Mouse (Mus musculus) lung, postnatal 0 days (tissue): ENCODE measurements around the gene Arhgap21. TPM values are rescaled to one million over a fixed set of nuclear protein-coding genes. Genes with fewer than 3 reads are reported as not detected.

Source experiments
- ATAC-seq: fragments of 200-750 bp; cut with Nextera tagmentation; 2 replicates; pipeline ENCODE4 v1.8.0; 2017; ENCODE audit warnings: moderate library complexity
- DNase-seq: peaks from one replicate; pipeline ENCODE4 v3.0.0-alpha.2; 2016; ENCODE audit warnings: low spot score
- H3K27ac ChIP-seq: fragments of 300-500 bp; sonication (generic); 2 replicates; pipeline ENCODE4 v1.5.1; 2014; ENCODE audit warnings: antibody characterized with exemption, mild to moderate bottlenecking, low read length, mixed read lengths
- H3K27me3 ChIP-seq: fragments of 300-500 bp; sonication (generic); replicated peaks from 2 replicates; pipeline ENCODE4 v1.6.1; 2014; ENCODE audit warnings: low read length, mixed read lengths; ENCODE audit not compliant: insufficient read depth
- H3K36me3 ChIP-seq: fragments of 300-500 bp; sonication (generic); 2 replicates; pipeline ENCODE4 v1.6.1; 2014; ENCODE audit warnings: low read length, mixed read lengths; ENCODE audit not compliant: insufficient read depth
- H3K4me1 ChIP-seq: fragments of 300-500 bp; sonication (generic); 2 replicates; pipeline ENCODE4 v1.6.1; 2014; ENCODE audit warnings: antibody characterized with exemption, low read depth, low read length, mixed read lengths; ENCODE audit not compliant: insufficient read depth
- H3K4me2 ChIP-seq: fragments of 300-500 bp; sonication (generic); replicated peaks from 2 replicates; pipeline ENCODE4 v1.6.1; 2014; ENCODE audit warnings: low read depth, mild to moderate bottlenecking, low read length, moderate library complexity, mixed read lengths
- H3K4me3 ChIP-seq: fragments of 300-500 bp; sonication (generic); 2 replicates; pipeline ENCODE4 v1.5.1; 2014; ENCODE audit warnings: low read depth, low read length
- H3K9ac ChIP-seq: fragments of 300-500 bp; sonication (generic); replicated peaks from 2 replicates; pipeline ENCODE4 v1.6.1; 2014; ENCODE audit warnings: low read depth, mild to moderate bottlenecking
- H3K9me3 ChIP-seq: fragments of 300-500 bp; sonication (generic); 2 replicates; pipeline ENCODE4 v1.6.1; 2016; ENCODE audit warnings: low read length, mixed read lengths
- CTCF ChIP-seq: IDR thresholded peaks from 2 replicates; pipeline ENCODE4 v1.5.1; 2016; ENCODE audit warnings: antibody characterized with exemption, mild to moderate bottlenecking
- EP300 ChIP-seq: IDR thresholded peaks from 2 replicates; pipeline ENCODE4 v1.6.1; 2016; ENCODE audit warnings: antibody characterized with exemption, mild to moderate bottlenecking, control low read depth
- WGBS: fragments of 180-500 bp; shearing (Covaris S2); extraction: QIAGEN DNeasy Blood & Tissue Kit; methylation state at CpG from one replicate; pipeline ENCODE4 v1.1.7; 2014; 5-methylcytosine and 5-hydroxymethylcytosine counted together
- polyA plus RNA-seq: library from polyadenylated mRNA; unstranded; fragments of >200 nt; fragmentation: Nextera tagmentation; extraction: Ambion mirVana; gene quantifications from 2 replicates; pipeline ENCODE4 v1.2.1, GENCODE M21; 2015

The Arhgap21 gene
- polyA plus RNA-seq, 1 experiment from 2014 or later, result 9.9 TPM

DNA sequence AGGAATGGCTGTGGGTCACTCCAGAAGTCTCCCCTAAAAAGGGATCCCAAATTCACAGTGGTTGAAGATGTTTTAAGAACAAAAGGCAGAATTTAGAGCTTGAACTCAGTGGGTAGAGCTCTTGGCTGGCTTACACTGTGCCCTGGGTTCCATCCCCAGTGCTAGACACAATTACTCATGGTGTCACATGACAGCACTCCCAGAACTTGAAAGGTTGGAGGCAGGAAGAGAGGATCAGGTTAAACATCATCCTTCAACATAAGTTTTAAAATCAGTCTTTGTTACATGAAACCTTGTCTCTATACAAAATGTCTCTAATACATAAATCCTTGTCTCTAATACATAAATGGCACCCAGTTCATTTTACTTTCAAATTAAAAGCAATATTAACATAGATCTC is 8.4 kb upstream of the Arhgap21 start:
- no peaks in the 10 kb centered on the region for H3K4me1 ChIP-seq
- DNase-seq (no peak), ATAC-seq (no peak)
- TF ChIP-seq CTCF (no peak), EP300 (no peak)
- no peak overlapping the region for H3K9ac ChIP-seq
- H3K4me3 ChIP-seq, result no peak overlapping the region
- no peak overlapping the region for H3K27ac ChIP-seq
- no peaks in the 10 kb centered on the region for H3K36me3 ChIP-seq
- H3K4me2 ChIP-seq, result no peak overlapping the region
- H3K27me3 ChIP-seq, result no peaks in the 10 kb centered on the region
- H3K9me3 ChIP-seq, result 0 out of 2 replicates have a peak, but pooled peaks cover 3% of the 10 kb centered on the region

DNA sequence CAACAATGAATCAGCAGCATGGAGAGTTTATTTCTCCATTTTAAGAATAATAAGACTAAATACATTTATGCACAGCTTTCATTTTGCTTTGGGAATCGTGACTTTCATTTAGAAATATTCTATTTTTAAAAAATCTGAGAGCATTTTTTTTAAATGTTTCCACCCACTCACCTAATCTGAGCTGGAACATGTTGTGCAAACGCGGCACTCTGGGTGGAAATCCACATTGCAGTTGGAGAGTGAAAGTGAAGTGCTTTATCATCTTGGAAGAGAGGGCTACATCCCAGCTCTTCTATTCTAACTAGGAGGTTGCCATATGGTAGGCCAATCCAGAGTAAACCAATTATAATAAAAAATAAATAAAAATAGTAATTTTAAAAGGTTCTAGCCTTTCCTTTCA is 4.8 kb upstream of the Arhgap21 start:
- Histone ChIP-seq H3K4me1 (no peaks in the 10 kb centered on the region; the same call in 1 of the 2 replicates), H3K27me3 (no peaks in the 10 kb centered on the region), H3K9me3 (0 out of 2 replicates have a peak, but pooled peaks cover 3% of the 10 kb centered on the region), H3K36me3 (no peaks in the 10 kb centered on the region), H3K4me2 (no peak overlapping the region), H3K9ac (no peak overlapping the region), H3K4me3 (no peak overlapping the region), H3K27ac (no peak overlapping the region)
- peak; percentile 13 for DNase-seq
- WGBS, result 55% methylated on average over 3 of the region's 3 CpGs
- no peak for TF ChIP-seq EP300
- no peak for TF ChIP-seq CTCF
- no peak for ATAC-seq

- Histone ChIP-seq H3K36me3 (no peaks in the 10 kb centered on the region), H3K9ac (no peak overlapping the region), H3K4me2 (no peak overlapping the region), H3K27me3 (no peaks in the 10 kb centered on the region), H3K4me3 (no peak overlapping the region), H3K27ac (no peak overlapping the region), H3K4me1 (peaks cover 2% of the 10 kb centered on the region), H3K9me3 (0 out of 2 replicates have a peak, but pooled peaks cover 3% of the 10 kb centered on the region)
- DNase-seq (peak; percentile 60), ATAC-seq (no peak)
- no peak for TF ChIP-seq EP300
- no peak for TF ChIP-seq CTCF
- 21% methylated on average over 1 of the region's 1 CpGs for WGBS
Observed at GRCm38 (mm10) chr2:20972180-20972579, 3.5 kb upstream of the Arhgap21 start.

- ATAC-seq (no peak), DNase-seq (no peak)
- Histone ChIP-seq H3K9me3 (0 out of 2 replicates have a peak, but pooled peaks cover 3% of the 10 kb centered on the region), H3K27me3 (no peaks in the 10 kb centered on the region), H3K4me1 (peaks cover 8% of the 10 kb centered on the region), H3K4me2 (no peak overlapping the region), H3K27ac (no peak overlapping the region), H3K4me3 (no peak overlapping the region), H3K36me3 (no peaks in the 10 kb centered on the region), H3K9ac (no peak overlapping the region)
- TF ChIP-seq CTCF (peak; percentile 41), EP300 (no peak)
Observed at GRCm38 (mm10) chr2:20971628-20972027, 2.9 kb upstream of the Arhgap21 start.

- Histone ChIP-seq H3K9ac (peak overlapping the region; percentile 86), H3K36me3 (no peaks in the 10 kb centered on the region), H3K9me3 (no peaks in the 10 kb centered on the region), H3K4me3 (peak overlapping the region; percentile 95), H3K27ac (peak overlapping the region; percentile 98), H3K27me3 (no peaks in the 10 kb centered on the region), H3K4me2 (peak overlapping the region; percentile 88), H3K4me1 (peaks cover 13% of the 10 kb centered on the region)
- ATAC-seq (peak; percentile 94), DNase-seq (peak; percentile 97)
- WGBS, result under 1% methylated on average over 49 of the region's 49 CpGs
- TF ChIP-seq CTCF (peak; percentile 16; the same call in 1 of the 2 replicates), EP300 (no peak)
Observed at GRCm38 (mm10) chr2:20969201-20970200, 820 bp upstream of the Arhgap21 start.

DNA sequence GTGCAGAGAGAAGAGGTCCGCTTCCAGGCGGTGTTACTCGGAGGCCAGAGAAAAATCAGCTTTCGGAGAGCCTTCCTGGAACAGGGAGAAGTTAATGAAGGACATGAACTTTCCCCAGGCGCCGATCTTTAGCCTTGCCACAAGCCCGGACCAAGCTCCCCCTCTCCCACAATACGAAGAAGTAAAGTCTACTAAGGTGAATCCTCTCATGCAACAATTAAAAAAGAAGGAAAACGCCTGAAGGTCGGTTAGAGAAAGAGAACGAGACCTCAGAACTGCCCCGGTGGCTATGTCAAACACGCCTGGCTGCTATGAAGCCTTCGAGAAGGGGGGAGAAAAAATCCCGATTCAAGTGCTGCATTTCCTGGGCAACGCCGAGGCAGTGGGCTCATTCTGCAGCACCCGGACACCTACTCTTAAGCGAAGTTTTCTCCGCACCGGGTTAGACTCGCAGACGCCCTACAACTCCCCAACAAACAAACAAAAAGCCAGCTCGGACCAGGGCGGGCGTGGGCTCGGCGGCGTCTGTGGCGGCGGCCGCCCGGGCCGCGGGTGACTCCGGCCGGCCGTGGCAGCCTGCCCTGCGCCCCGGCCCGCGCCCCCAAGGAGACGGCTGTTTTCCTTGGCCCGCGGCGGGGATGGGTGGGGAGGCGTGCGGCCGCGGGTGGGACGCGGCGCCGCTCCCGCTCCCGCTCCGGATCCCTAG is 882 bp downstream of the Arhgap21 start:
- Histone ChIP-seq H3K4me3 (peak overlapping the region; percentile 95), H3K9ac (peak overlapping the region; percentile 86), H3K27ac (peak overlapping the region; percentile 98), H3K36me3 (no peaks in the 10 kb centered on the region), H3K9me3 (no peaks in the 10 kb centered on the region), H3K4me1 (peaks cover 20% of the 10 kb centered on the region), H3K27me3 (no peaks in the 10 kb centered on the region), H3K4me2 (peak overlapping the region; percentile 88)
- ATAC-seq (peak; percentile 18), DNase-seq (peak; percentile 49)
- TF ChIP-seq EP300, result no peak
- no peak for TF ChIP-seq CTCF
- WGBS, result under 1% methylated on average over 39 of the region's 57 CpGs
